Mouse (Mus musculus): ENCODE measurements around the gene Dnmt3a. TPM values are rescaled to one million over a fixed set of nuclear protein-coding genes. Genes with fewer than 3 reads are reported as not detected.

Dnmt3a gene
- polyA plus RNA-seq, 1 experiment from 2014 or later = 55.1 TPM

Other genes starting within 250 kb of the Dnmt3a start
- gene Dtnb, start 233.6 kb upstream of the Dnmt3a start, polyA plus RNA-seq (2015; fragmentation: Nextera tagmentation; extraction: Ambion mirVana) = 14.2 and 14.3 TPM in 2 replicates
- 1.3 and 1.7 TPM in 2 replicates for gene Pomc, start 148.9 kb downstream of the Dnmt3a start, polyA plus RNA-seq (2015; fragmentation: Nextera tagmentation; extraction: Ambion mirVana)
- 4.6 and 5.4 TPM in 2 replicates for gene Efr3b, start 232.9 kb downstream of the Dnmt3a start, polyA plus RNA-seq (2015; fragmentation: Nextera tagmentation; extraction: Ambion mirVana)

Data from heart, embryonic 16.5 days (tissue).